Mouse (Mus musculus) small intestine, adult 2 months (tissue): ENCODE measurements around the gene Gm20605.

Experiments used
- CTCF ChIP-seq: fragments of 200-500 bp; IDR thresholded peaks from 2 replicates; pipeline ENCODE4 v1.5.1; 2012; ENCODE audit warnings: low read depth, mild to moderate bottlenecking, control low read depth, inconsistent platforms, low read length, moderate library complexity, mixed read lengths; ENCODE audit not compliant: insufficient replicate concordance, insufficient read length; ENCODE audit errors: extremely low read depth
- POLR2A ChIP-seq: fragments of 200-500 bp; IDR thresholded peaks from 2 replicates; pipeline ENCODE4 v1.6.1; 2012; ENCODE audit warnings: low read depth, mild to moderate bottlenecking, control low read depth, inconsistent platforms, low read length, moderate library complexity

DNA sequence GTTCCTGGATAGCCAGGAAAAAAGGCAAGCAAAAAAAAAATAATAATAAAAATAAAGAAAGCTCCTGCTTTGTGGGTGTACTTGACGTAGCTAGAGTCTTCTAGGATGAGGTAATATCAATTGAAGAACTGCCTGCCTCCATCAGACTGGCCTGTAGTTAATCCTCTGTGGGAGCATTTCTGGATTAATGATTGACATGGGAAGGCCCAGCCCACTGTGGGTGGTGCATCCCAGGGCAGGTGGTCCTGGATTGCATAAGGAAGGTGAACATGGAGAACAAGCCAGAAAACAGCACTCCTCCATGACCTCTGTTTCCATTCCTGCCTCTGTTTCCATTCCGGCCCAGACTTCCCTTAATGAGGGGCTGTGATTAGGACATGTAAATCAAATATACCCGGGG is 49.8 kb downstream of the Gm20605 start:
- no peak for TF ChIP-seq CTCF
- TF ChIP-seq POLR2A: no peak
